Mouse (Mus musculus): ENCODE results near the gene Net1. TPM values are rescaled to one million over a fixed set of nuclear protein-coding genes. Genes with fewer than 3 reads are reported as not detected.
A peak's percentile ranks its signal among the peaks of the same experiment; 100 is the strongest.
"Not testable (repeated sequence)": the region's sequence is repeated elsewhere in the genome, so short reads cannot be mapped to it uniquely, and the experiment has no call there.

The Net1 gene
- polyA plus RNA-seq, 1 experiment from 2014 or later, result 37.2 TPM

DNA sequence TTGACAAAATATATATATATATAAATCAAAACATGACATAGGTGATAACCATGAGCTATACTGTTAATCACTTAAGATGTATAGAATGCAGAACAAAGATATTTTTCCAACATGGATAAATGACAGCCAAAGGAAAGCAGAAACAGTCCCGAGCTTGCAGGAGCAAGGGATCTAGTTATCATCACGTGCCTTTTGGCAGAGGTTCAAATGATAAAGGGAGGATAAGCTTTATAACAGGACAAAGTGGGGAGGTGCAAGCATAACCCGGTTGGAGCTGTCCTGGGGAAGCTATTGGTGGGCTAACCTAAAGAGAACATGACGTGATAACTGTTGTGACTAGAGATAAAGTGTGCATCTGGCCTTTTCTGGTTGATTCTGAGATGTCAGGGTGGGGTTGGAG lies 4.5 kb downstream of the Net1 start:
- Histone ChIP-seq H3K4me2 (ENCODE audit: low read depth, low read length) (no peak overlapping the region), H3K9me3 (replicated peaks; ENCODE audit: control insufficient read depth, low read length) (no peaks in the 10 kb centered on the region; the same call in 1 of the 2 replicates), H3K36me3 (ENCODE audit: control insufficient read depth, insufficient read depth) (peaks cover 7% of the 10 kb centered on the region; the same call in 1 of the 2 replicates), H3K4me3 (ENCODE audit: low read length) (no peak overlapping the region), H3K27me3 (ENCODE audit: control insufficient read depth, insufficient read depth, low read length) (no peaks in the 10 kb centered on the region), H3K4me1 (ENCODE audit: control insufficient read depth, insufficient read depth, low read length) (peaks cover 11% of the 10 kb centered on the region), H3K27ac (ENCODE audit: low read length) (no peak overlapping the region), H3K9ac (ENCODE audit: low read length) (no peak overlapping the region)
- no peak for ATAC-seq (replicated peaks; ENCODE audit: extremely low read depth, insufficient read depth, low FRiP score)
- 29% methylated on average over 4 of the region's 4 CpGs for WGBS

- ATAC-seq (replicated peaks; ENCODE audit: extremely low read depth, insufficient read depth, low FRiP score), result no peak
- WGBS, result 87% methylated on average over 5 of the region's 5 CpGs
- Histone ChIP-seq H3K27me3 (ENCODE audit: control insufficient read depth, insufficient read depth, low read length) (no peaks in the 10 kb centered on the region), H3K4me3 (ENCODE audit: low read length) (no peak overlapping the region), H3K36me3 (ENCODE audit: control insufficient read depth, insufficient read depth) (peaks cover 2% of the 10 kb centered on the region; the same call in 1 of the 2 replicates), H3K9me3 (replicated peaks; ENCODE audit: control insufficient read depth, low read length) (no peaks in the 10 kb centered on the region), H3K4me2 (ENCODE audit: low read depth, low read length) (no peak overlapping the region), H3K9ac (ENCODE audit: low read length) (no peak overlapping the region), H3K27ac (ENCODE audit: low read length) (no peak overlapping the region), H3K4me1 (ENCODE audit: control insufficient read depth, insufficient read depth, low read length) (peaks cover 14% of the 10 kb centered on the region)
Measured at GRCm38 (mm10) chr13:3910356-3910755, 7.7 kb downstream of the Net1 start.

DNA sequence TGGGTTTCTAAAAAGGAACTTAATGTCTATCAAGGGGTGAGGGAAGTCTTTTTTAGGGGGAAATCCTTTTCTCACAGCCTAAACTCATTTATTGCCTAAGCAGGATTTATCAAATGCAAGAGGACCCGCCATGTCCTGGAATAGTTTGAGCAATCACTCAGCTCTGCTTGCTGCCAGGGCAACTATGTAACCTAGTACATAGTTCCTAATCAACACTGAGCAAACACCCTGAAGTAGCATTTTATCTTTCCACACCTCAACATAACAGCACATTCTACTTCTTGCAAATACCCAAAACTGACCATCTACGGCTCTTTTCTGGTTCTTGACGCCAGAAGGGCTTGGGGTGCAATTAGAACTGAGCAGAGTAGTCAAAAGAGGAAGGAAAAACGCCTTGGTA lies 9.8 kb downstream of the Net1 start:
- WGBS, result 47% methylated on average over 4 of the region's 4 CpGs
- Histone ChIP-seq H3K27me3 (ENCODE audit: control insufficient read depth, insufficient read depth, low read length) (no peaks in the 10 kb centered on the region), H3K4me1 (ENCODE audit: control insufficient read depth, insufficient read depth, low read length) (peaks cover 11% of the 10 kb centered on the region), H3K36me3 (ENCODE audit: control insufficient read depth, insufficient read depth) (no peaks in the 10 kb centered on the region), H3K9ac (ENCODE audit: low read length) (no peak overlapping the region), H3K4me3 (ENCODE audit: low read length) (no peak overlapping the region), H3K9me3 (replicated peaks; ENCODE audit: control insufficient read depth, low read length) (no peaks in the 10 kb centered on the region), H3K27ac (ENCODE audit: low read length) (peak overlapping the region; percentile 14; the same call in 1 of the 2 replicates), H3K4me2 (ENCODE audit: low read depth, low read length) (no peak overlapping the region)
- no peak for ATAC-seq (replicated peaks; ENCODE audit: extremely low read depth, insufficient read depth, low FRiP score)

GRCm38 (mm10) chr13:3907151-3907696 lies 10.8 kb downstream of the Net1 start:
- no peak overlapping the region for H3K4me2 ChIP-seq (ENCODE audit: low read depth, low read length)
- H3K9ac ChIP-seq (ENCODE audit: low read length), result no peak overlapping the region
- 69% methylated on average over 6 of the region's 6 CpGs for WGBS
- peaks cover 3% of the 10 kb centered on the region; the same call in 1 of the 2 replicates for H3K36me3 ChIP-seq (ENCODE audit: control insufficient read depth, insufficient read depth)
- H3K27ac ChIP-seq (ENCODE audit: low read length), result no peak overlapping the region
- H3K9me3 ChIP-seq (replicated peaks; ENCODE audit: control insufficient read depth, low read length), result no peaks in the 10 kb centered on the region
- H3K27me3 ChIP-seq (ENCODE audit: control insufficient read depth, insufficient read depth, low read length), result no peaks in the 10 kb centered on the region
- no peak overlapping the region for H3K4me3 ChIP-seq (ENCODE audit: low read length)
- ATAC-seq (replicated peaks; ENCODE audit: extremely low read depth, insufficient read depth, low FRiP score), result no peak
- peaks cover 11% of the 10 kb centered on the region for H3K4me1 ChIP-seq (ENCODE audit: control insufficient read depth, insufficient read depth, low read length)

- Histone ChIP-seq H3K4me1 (ENCODE audit: control insufficient read depth, insufficient read depth, low read length) (0 out of 2 replicates have a peak, but pooled peaks cover 4% of the 10 kb centered on the region), H3K9me3 (replicated peaks; ENCODE audit: control insufficient read depth, low read length) (no peaks in the 10 kb centered on the region), H3K9ac (ENCODE audit: low read length) (no peak overlapping the region), H3K4me2 (ENCODE audit: low read depth, low read length) (no peak overlapping the region), H3K27me3 (ENCODE audit: control insufficient read depth, insufficient read depth, low read length) (no peaks in the 10 kb centered on the region), H3K36me3 (ENCODE audit: control insufficient read depth, insufficient read depth) (peaks cover 3% of the 10 kb centered on the region; the same call in 1 of the 2 replicates), H3K27ac (ENCODE audit: low read length) (no peak overlapping the region), H3K4me3 (ENCODE audit: low read length) (no peak overlapping the region)
- WGBS, result 84% methylated on average over 9 of the region's 9 CpGs
- ATAC-seq (replicated peaks; ENCODE audit: extremely low read depth, insufficient read depth, low FRiP score), result no peak
Measured at GRCm38 (mm10) chr13:3899301-3899700, 18.7 kb downstream of the Net1 start.

DNA sequence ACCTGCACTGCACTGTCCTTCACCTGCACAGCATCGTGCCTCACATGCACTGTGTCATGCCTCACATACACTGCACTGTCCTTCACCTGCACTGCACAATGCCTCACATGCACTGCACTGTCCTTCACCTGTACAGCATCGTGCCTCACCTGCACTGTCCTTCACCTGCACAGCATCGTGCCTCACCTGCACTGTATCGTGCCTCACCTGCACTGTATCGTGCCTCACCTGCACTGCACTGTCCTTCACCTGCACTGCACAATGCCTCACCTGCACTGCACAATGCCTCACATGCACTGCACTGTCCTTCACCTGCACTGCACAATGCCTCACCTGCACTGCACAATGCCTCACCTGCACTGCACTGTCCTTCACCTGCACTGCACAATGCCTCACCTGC lies 19.8 kb downstream of the Net1 start:
- WGBS, result 92% methylated on average over 5 of the region's 5 CpGs

GRCm38 (mm10) chr13:3896913-3897312 lies 21.1 kb downstream of the Net1 start:
- no peak overlapping the region for H3K9ac ChIP-seq (ENCODE audit: low read length)
- 35% methylated on average over 5 of the region's 5 CpGs for WGBS
- no peaks in the 10 kb centered on the region for H3K27me3 ChIP-seq (ENCODE audit: control insufficient read depth, insufficient read depth, low read length)
- no peak for ATAC-seq (replicated peaks; ENCODE audit: extremely low read depth, insufficient read depth, low FRiP score)
- H3K9me3 ChIP-seq (replicated peaks; ENCODE audit: control insufficient read depth, low read length), result no peaks in the 10 kb centered on the region
- H3K4me1 ChIP-seq (ENCODE audit: control insufficient read depth, insufficient read depth, low read length), result peaks cover 5% of the 10 kb centered on the region; the same call in 1 of the 2 replicates
- no peaks in the 10 kb centered on the region for H3K36me3 ChIP-seq (ENCODE audit: control insufficient read depth, insufficient read depth)
- no peak overlapping the region for H3K4me3 ChIP-seq (ENCODE audit: low read length)
- H3K4me2 ChIP-seq (ENCODE audit: low read depth, low read length), result no peak overlapping the region
- no peak overlapping the region for H3K27ac ChIP-seq (ENCODE audit: low read length)

More for the DNA sequence above, 19.8 kb downstream of the Net1 start:
- not testable (repeated sequence) for H3K9ac ChIP-seq (ENCODE audit: low read length); H3K4me1 ChIP-seq (ENCODE audit: control insufficient read depth, insufficient read depth, low read length); H3K4me3 ChIP-seq (ENCODE audit: low read length); H3K36me3 ChIP-seq (ENCODE audit: control insufficient read depth, insufficient read depth); ATAC-seq (replicated peaks; ENCODE audit: extremely low read depth, insufficient read depth, low FRiP score); H3K9me3 ChIP-seq (replicated peaks; ENCODE audit: control insufficient read depth, low read length); H3K4me2 ChIP-seq (ENCODE audit: low read depth, low read length); H3K27me3 ChIP-seq (ENCODE audit: control insufficient read depth, insufficient read depth, low read length); H3K27ac ChIP-seq (ENCODE audit: low read length)

DNA sequence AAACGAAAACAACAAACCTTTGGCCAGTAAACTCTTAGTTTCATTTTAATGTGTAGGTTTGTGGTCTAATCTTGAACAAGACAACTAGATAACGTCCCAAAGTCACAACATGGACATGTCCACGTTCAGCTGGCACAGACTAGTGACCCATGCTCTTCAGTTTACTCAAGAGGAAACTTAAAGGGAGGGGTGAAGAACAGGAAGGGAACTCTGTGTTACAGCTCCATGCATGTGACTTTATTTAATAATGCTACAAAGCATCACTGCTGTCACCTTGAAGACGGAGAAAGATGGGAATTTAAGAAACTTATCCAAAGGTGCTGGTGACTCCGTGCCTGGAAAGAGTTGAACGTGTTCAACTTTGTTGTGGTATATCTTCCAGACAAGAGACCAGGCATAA lies 22.0 kb downstream of the Net1 start:
- no peaks in the 10 kb centered on the region for H3K27me3 ChIP-seq (ENCODE audit: control insufficient read depth, insufficient read depth, low read length)
- H3K4me2 ChIP-seq (ENCODE audit: low read depth, low read length), result no peak overlapping the region
- H3K9ac ChIP-seq (ENCODE audit: low read length), result no peak overlapping the region
- no peak for ATAC-seq (replicated peaks; ENCODE audit: extremely low read depth, insufficient read depth, low FRiP score)
- no peak overlapping the region for H3K27ac ChIP-seq (ENCODE audit: low read length)
- no peak overlapping the region for H3K4me3 ChIP-seq (ENCODE audit: low read length)
- H3K9me3 ChIP-seq (replicated peaks; ENCODE audit: control insufficient read depth, low read length), result no peaks in the 10 kb centered on the region
- WGBS, result 82% methylated on average over 6 of the region's 6 CpGs
- peaks cover 12% of the 10 kb centered on the region; the same call in 1 of the 2 replicates for H3K4me1 ChIP-seq (ENCODE audit: control insufficient read depth, insufficient read depth, low read length)
- no peaks in the 10 kb centered on the region for H3K36me3 ChIP-seq (ENCODE audit: control insufficient read depth, insufficient read depth)

DNA sequence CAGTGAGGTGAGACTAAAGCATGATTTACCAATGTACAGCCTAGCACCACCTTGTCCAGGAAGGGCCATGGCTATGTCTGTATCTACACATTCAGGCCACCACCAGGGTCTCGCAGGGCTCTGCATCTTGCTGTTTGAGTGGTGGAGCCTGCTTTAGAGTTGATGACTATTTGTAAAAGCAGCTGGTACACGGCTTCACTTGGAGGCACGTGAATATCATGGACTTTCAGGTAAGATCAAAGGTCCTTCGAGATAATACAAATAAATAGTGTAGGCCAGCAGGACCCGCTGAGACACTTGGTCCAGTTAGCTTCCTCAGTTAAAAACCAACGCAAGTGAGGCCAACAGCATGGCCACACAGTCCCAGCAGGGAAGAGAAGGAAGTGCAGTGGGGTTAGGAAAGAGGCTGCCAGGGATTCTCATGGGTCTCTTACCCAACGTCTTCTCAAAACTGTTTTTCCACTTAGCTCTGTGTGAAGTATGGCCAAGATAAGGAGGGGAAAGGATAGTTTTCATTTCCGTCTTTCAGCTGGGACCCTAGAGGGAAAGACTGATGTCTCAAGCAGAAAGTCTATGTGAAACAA lies 22.5 kb downstream of the Net1 start:
- H3K4me3 ChIP-seq (ENCODE audit: low read length), result no peak overlapping the region
- H3K9ac ChIP-seq (ENCODE audit: low read length), result no peak overlapping the region
- WGBS, result 73% methylated on average over 8 of the region's 8 CpGs
- no peaks in the 10 kb centered on the region for H3K27me3 ChIP-seq (ENCODE audit: control insufficient read depth, insufficient read depth, low read length)
- H3K4me1 ChIP-seq (ENCODE audit: control insufficient read depth, insufficient read depth, low read length), result peaks cover 12% of the 10 kb centered on the region; the same call in 1 of the 2 replicates
- H3K36me3 ChIP-seq (ENCODE audit: control insufficient read depth, insufficient read depth), result no peaks in the 10 kb centered on the region
- H3K9me3 ChIP-seq (replicated peaks; ENCODE audit: control insufficient read depth, low read length), result no peaks in the 10 kb centered on the region
- H3K27ac ChIP-seq (ENCODE audit: low read length), result no peak overlapping the region
- H3K4me2 ChIP-seq (ENCODE audit: low read depth, low read length), result no peak overlapping the region
- ATAC-seq (replicated peaks; ENCODE audit: extremely low read depth, insufficient read depth, low FRiP score), result no peak

Data from heart, embryonic 16.5 days (tissue).